Mouse (Mus musculus) subcutaneous adipose tissue, adult 2 months (tissue): ENCODE results near the gene Zdhhc21. TPM values are rescaled to one million over a fixed set of nuclear protein-coding genes. Genes with fewer than 3 reads are reported as not detected.

Experiments
- polyA plus RNA-seq: library from polyadenylated mRNA; depleted of rRNA; stranded (reverse); fragments of >200 nt; gene quantifications from 2 replicates; pipeline ENCODE4 v1.2.3, GENCODE M21; 2012; ENCODE audit warnings: low replicate concordance; rRNA removed

Gene Zdhhc21
- polyA plus RNA-seq = 3.0 and 5.6 TPM in 2 replicates

DNA sequence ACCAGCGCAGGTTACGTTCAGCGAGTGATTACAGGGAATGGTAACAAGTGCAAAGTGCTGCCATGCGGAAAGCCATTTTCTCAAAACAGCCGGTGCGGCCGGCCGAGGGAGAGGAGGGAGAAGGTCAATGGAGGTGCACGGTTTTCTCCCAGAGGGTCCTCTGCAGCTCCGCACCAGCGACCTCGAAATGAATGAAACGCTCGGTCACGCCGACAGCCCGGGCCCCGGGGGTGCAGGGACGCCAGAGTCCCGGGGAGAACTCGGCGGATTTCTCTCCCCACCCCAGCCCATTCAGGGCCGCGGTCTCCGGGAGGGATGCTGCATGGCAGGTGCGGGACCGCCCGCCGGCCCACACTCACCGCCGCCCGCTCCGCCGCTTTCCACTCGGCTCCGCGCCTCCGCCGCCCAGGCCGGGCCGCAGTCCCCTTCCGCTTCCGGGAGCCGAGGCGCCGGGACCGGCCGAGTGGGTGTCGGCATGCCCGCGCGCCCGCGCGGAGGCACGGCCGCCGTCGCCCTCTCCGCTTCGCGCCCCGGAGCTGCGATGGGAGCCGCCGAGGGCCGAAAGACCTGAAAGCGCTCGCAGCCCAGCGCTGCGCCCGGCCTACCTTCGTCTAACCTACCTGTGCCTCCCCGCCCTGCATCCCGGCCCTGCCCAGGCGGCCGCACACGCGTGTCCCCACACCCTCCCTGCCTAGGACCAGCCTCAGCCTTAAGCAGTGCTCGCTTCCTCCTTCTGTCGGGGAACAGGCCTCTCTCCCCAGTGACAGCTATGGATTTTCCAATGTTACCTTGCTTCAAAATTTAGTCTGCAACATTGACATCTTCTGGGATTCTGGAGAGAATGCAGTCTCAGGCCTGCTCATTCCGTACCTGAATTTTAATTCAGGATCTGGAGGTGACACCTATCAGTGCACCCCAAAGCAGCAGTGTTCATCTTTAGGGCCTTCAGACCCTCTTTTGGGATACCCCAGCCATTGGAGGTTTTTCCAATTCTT lies at the start of gene Zdhhc21:
Gene Zdhhc21 (minus strand): TSS at position 828 of the 995 bp plus-strand sequence.

DNA sequence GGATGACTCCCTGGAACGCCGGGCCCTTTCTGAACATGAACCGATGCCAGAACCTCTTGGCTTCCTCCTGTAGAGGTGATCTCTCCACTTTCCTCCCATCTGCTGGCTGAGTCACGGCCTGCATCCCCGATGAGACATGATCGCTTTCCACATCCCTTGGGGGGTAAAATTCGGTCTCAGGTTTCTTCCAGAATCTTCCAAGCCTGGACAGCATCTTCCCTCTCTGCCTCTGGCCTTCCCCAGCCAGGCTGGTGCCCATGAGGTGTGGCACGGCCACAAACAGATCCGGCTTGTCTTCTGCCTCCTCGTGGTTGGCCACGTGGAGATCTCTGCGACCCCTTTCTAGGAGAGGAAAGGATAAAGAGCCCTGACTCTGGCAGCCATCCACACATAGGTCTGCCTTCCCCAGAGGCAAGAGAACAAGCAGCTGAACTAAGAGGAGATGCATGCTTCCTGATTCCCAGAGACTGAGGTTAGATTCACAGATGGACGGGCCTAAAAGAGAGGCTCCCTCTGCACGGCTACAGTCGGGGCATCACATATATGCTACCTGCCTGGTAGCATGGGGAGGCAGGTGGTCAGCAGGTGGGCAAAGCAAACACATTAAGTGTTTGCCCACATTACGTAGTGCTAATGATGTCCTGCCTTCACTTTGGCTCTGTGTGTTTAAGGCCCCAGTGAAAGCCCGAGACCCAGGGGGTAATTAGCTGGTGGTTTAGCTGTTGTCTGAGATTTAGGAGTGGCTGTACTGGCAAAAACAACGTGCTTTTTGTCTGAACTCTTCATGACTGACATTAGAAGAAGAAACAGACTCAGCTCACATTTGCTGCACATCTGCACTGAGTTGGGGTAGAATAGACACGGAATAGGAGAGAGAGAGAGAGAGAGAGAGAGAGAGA lies 25.1 kb upstream of the Zdhhc21 start, which contains the start of gene Cer1:
Gene Cer1 (minus strand): TSS at position 513 of the 899 bp plus-strand sequence.

Other genes starting within 250 kb of the Zdhhc21 start
- gene Nfib, start 154.2 kb downstream of the Zdhhc21 start, polyA plus RNA-seq = 30.0 and 44.5 TPM in 2 replicates
- gene Cer1, start 25.2 kb upstream of the Zdhhc21 start, polyA plus RNA-seq = not detected in 2 replicates
- 0.14 and 2.3 TPM in 2 replicates for gene Frem1, start 192.4 kb upstream of the Zdhhc21 start, polyA plus RNA-seq